Mouse (Mus musculus) kidney, postnatal 0 days (tissue): ENCODE measurements around the gene Tgm2. TPM values are rescaled to one million over a fixed set of nuclear protein-coding genes. Genes with fewer than 3 reads are reported as not detected.

Experiments
- ATAC-seq: fragments of 200-750 bp; cut with Nextera tagmentation; replicated peaks from 2 replicates; pipeline ENCODE4 v1.8.0; 2017; ENCODE audit warnings: low read depth, moderate number of reproducible peaks, moderate TSS enrichment, moderate library complexity; ENCODE audit not compliant: low FRiP score
- DNase-seq: peaks from one replicate; pipeline ENCODE4 v3.0.0-alpha.2; 2016; ENCODE audit warnings: low spot score
- H3K27ac ChIP-seq: fragments of 300-500 bp; sonication (generic); 2 replicates; pipeline ENCODE4 v1.5.1; 2014; ENCODE audit warnings: mild to moderate bottlenecking
- H3K27me3 ChIP-seq: fragments of 300-500 bp; sonication (generic); 2 replicates; pipeline ENCODE4 v1.6.1; 2014; ENCODE audit warnings: low read length, mixed read lengths; ENCODE audit not compliant: insufficient read depth
- H3K36me3 ChIP-seq: fragments of 300-500 bp; sonication (generic); 2 replicates; pipeline ENCODE4 v1.6.1; 2014; ENCODE audit warnings: low read length, mixed read lengths; ENCODE audit not compliant: insufficient read depth
- H3K4me1 ChIP-seq: fragments of 300-500 bp; sonication (generic); replicated peaks from 2 replicates; pipeline ENCODE4 v1.6.1; 2014; ENCODE audit warnings: antibody characterized with exemption, low read length, mixed read lengths; ENCODE audit not compliant: insufficient read depth
- H3K4me2 ChIP-seq: fragments of 300-500 bp; sonication (generic); 2 replicates; pipeline ENCODE4 v1.6.1; 2014; ENCODE audit warnings: mild to moderate bottlenecking, low read length, moderate library complexity, mixed read lengths
- H3K4me3 ChIP-seq: fragments of 300-500 bp; sonication (generic); replicated peaks from 2 replicates; pipeline ENCODE4 v1.5.1; 2014; ENCODE audit warnings: low read depth, low read length
- H3K9ac ChIP-seq: fragments of 300-500 bp; sonication (generic); 2 replicates; pipeline ENCODE4 v1.6.1; 2014; ENCODE audit warnings: low read depth, low read length
- H3K9me3 ChIP-seq: fragments of 300-500 bp; sonication (generic); replicated peaks from 2 replicates; pipeline ENCODE4 v1.6.1; 2016; ENCODE audit warnings: low read length, inconsistent platforms, mixed read lengths
- CTCF ChIP-seq: IDR thresholded peaks from 2 replicates; pipeline ENCODE4 v1.5.1; 2016; ENCODE audit warnings: antibody characterized with exemption, low read depth, mild to moderate bottlenecking, moderate library complexity
- WGBS: fragments of 180-500 bp; shearing (Covaris S2); extraction: QIAGEN DNeasy Blood & Tissue Kit; methylation state at CpG from one replicate; pipeline ENCODE4 v1.1.7; 2014; 5-methylcytosine and 5-hydroxymethylcytosine counted together
- polyA plus RNA-seq: library from polyadenylated mRNA; unstranded; fragments of >200 nt; fragmentation: Nextera tagmentation; extraction: Ambion mirVana; gene quantifications from 2 replicates; pipeline ENCODE4 v1.2.1, GENCODE M21; 2015

Gene Tgm2
- polyA plus RNA-seq, 1 experiment from 2014 or later = 26.9 TPM

DNA sequence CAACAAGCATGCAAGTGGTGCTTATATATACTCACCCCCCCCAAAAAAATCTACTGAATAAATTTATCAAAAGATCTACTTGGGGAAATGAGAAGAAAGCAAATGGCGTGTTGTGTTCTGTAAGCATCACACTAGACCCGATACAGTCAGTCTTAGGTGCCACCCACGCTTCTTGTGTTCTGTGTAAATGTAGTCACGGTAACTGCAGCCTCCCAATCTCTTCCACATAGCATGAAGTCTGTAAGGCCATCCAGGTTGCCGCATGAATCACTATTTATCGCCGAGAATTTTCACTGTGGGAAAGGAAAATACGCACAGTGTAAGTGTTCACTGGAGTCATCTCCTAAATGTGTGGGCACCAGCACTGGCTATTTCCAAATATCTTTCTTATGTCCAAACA lies 37.0 kb upstream of the Tgm2 start:
- Histone ChIP-seq H3K9me3 (no peaks in the 10 kb centered on the region), H3K27me3 (no peaks in the 10 kb centered on the region), H3K4me3 (no peak overlapping the region), H3K4me1 (peaks cover 14% of the 10 kb centered on the region; the same call in 1 of the 2 replicates), H3K27ac (no peak overlapping the region), H3K9ac (no peak overlapping the region), H3K36me3 (no peaks in the 10 kb centered on the region), H3K4me2 (no peak overlapping the region)
- ATAC-seq (no peak), DNase-seq (no peak)
- TF ChIP-seq CTCF = no peak
- WGBS = 88% methylated on average over 8 of the region's 8 CpGs

DNA sequence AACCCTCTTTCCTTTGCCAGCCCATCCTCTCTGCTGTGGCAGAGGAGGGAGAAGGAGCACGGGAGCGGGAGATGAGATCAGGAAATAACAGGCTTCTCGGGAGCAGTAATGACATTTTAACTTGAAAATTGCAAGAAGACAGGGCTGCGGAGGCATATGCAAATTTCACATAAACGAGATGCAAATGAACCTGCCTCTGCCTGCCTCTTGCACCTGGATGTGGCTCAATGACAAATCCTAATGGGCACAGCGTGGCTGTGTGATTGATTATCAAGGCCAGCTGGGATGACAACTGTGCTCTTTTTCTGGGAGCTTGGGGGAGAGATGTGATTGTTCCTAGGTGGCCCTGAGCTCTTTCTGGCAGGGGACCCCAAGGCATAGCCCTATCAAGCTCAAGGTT lies 35.7 kb upstream of the Tgm2 start:
- no peaks in the 10 kb centered on the region for H3K9me3 ChIP-seq
- H3K36me3 ChIP-seq = no peaks in the 10 kb centered on the region
- no peak overlapping the region for H3K4me3 ChIP-seq
- H3K9ac ChIP-seq = no peak overlapping the region
- no peak overlapping the region for H3K4me2 ChIP-seq
- no peak overlapping the region for H3K27ac ChIP-seq
- WGBS = 56% methylated on average over 6 of the region's 6 CpGs
- no peak for TF ChIP-seq CTCF
- ATAC-seq (no peak), DNase-seq (no peak)
- no peaks in the 10 kb centered on the region for H3K27me3 ChIP-seq
- peaks cover 15% of the 10 kb centered on the region; the same call in 1 of the 2 replicates for H3K4me1 ChIP-seq

DNA sequence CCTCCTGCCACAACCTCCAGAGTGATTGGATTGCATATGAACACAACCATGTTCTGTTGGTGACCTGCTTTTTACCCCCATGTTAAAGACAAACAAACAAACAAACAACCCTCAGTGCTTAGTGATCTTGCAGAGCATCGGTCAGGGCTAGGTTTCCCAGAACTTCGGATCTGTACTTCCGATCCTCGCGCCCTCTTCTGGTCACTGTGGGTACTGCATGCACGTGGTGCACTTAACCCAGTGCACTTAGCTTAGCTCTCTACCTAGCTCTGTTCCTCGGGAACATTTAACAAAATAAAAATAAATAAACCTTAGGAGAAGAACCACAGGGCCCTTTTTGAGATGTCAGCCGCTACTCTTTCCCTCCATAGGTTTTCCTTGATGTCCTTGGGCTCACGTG lies 34.6 kb upstream of the Tgm2 start:
- Histone ChIP-seq H3K9ac (no peak overlapping the region), H3K9me3 (no peaks in the 10 kb centered on the region), H3K4me2 (no peak overlapping the region), H3K27me3 (no peaks in the 10 kb centered on the region), H3K4me1 (peaks cover 15% of the 10 kb centered on the region; the same call in 1 of the 2 replicates), H3K4me3 (no peak overlapping the region), H3K27ac (no peak overlapping the region), H3K36me3 (no peaks in the 10 kb centered on the region)
- ATAC-seq (no peak), DNase-seq (peak; percentile 64)
- TF ChIP-seq CTCF = peak; percentile 83
- WGBS = 55% methylated on average over 9 of the region's 9 CpGs

DNA sequence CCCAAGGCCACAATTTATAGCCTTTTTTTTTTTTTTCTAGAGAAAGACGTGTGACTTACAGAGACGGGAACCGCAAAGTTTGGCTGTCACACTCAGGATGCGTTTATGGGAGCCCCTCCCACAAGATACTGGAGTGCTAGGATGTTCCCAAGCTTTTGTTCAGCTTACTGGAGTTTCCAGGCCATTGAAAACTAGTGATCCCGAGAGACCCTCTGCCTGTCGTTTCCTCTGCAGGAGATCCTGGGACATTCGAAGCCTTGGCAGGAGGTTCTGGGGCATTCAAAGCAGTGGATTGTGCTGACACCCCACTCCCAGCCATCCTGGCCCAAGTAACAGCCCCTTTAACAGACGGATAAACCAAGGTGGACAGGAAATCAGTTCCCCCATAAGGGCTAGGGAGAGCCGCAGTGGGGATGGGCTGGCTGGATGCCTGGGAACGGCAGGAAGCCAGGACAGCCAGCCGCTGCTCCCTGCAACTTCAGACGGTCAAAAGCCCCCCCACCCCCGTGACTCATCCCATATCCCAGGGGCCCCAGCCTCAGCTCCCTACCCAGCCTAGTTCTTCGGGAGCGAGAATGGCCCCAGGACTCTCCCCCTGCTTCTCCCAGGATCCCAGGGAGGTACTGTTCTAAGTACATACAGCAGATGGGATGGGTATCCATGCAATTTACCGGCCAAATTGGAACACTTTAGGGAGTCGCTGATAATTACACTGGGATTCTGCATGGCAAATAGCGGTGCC lies 33.3 kb upstream of the Tgm2 start:
- peak; percentile 74 for DNase-seq
- 11% methylated on average over 18 of the region's 18 CpGs for WGBS
- H3K4me1 ChIP-seq = peaks cover 15% of the 10 kb centered on the region; the same call in 1 of the 2 replicates
- H3K27ac ChIP-seq = peak overlapping the region; percentile 67
- no peak for TF ChIP-seq CTCF
- no peaks in the 10 kb centered on the region for H3K9me3 ChIP-seq
- H3K9ac ChIP-seq = peak overlapping the region; percentile 18; the same call in 1 of the 2 replicates
- no peaks in the 10 kb centered on the region for H3K27me3 ChIP-seq
- H3K4me3 ChIP-seq = peak overlapping the region; percentile 24; the same call in 1 of the 2 replicates
- peak; percentile 12; the same call in 1 of the 2 replicates for ATAC-seq
- H3K4me2 ChIP-seq = peak overlapping the region; percentile 55
- no peaks in the 10 kb centered on the region for H3K36me3 ChIP-seq

DNA sequence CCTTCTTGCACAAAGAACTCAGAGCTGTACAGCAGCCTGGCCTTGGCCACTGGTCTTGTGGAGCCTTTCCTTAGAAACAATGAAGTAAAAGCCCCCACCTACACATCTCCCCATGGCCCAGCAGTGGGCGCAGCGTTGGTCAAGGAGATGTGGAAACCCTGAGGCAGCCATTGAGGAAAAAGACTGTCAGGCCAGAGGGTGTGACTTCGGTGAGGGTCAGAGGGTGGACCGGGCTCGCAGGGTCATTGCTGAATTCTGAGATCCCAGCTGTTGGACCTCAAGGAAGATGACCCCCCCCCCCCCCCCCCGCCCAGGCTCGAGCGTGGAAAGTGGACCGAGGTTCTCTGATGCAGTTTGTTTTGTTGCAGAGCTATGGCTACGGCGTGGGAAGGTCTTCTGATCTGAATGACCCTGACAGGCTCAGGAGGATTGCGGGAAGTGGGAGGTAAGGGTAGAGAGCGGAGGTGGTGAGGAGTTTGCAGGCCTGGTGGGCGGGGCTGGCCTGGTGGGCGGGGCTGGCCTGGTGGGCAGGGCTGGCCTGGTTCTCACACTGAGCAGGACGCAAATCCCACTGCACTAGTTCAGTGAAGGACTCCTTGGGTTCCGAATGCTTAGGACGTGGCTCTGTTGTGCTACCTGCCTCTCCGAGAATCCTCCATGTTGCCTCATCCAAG lies 32.6 kb upstream of the Tgm2 start:
- Histone ChIP-seq H3K27ac (peak overlapping the region; percentile 67), H3K9me3 (no peaks in the 10 kb centered on the region), H3K27me3 (no peaks in the 10 kb centered on the region), H3K36me3 (no peaks in the 10 kb centered on the region), H3K9ac (peak overlapping the region; percentile 18; the same call in 1 of the 2 replicates), H3K4me1 (peaks cover 15% of the 10 kb centered on the region; the same call in 1 of the 2 replicates), H3K4me3 (peak overlapping the region; percentile 24; the same call in 1 of the 2 replicates), H3K4me2 (peak overlapping the region; percentile 55)
- TF ChIP-seq CTCF = peak; percentile 39; the same call in 1 of the 2 replicates
- 4% methylated on average over 18 of the region's 19 CpGs for WGBS
- ATAC-seq = peak; percentile 88
- peak; percentile 92 for DNase-seq

DNA sequence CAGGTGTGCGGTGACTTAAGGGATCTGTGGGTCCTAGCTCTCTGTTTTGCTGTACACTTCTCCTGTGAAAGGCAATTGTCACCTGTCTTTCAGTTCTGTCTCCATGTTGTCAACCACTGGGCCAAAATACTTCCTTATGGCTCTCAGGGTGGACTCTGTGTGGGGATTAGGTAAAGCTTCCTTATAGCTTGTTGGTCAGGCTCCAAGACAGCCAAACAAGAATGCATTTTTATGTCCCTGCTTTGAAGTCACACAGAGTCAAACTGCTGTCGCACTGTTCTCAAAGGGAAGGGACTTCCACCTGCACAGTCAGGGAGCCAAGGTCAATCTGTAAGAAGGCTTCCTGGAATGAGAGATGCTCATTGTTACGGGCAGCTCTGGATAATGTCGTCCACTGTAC lies 31.9 kb upstream of the Tgm2 start:
- H3K27ac ChIP-seq = peak overlapping the region; percentile 67; the same call in 1 of the 2 replicates
- H3K9me3 ChIP-seq = no peaks in the 10 kb centered on the region
- no peak for TF ChIP-seq CTCF
- no peak overlapping the region for H3K9ac ChIP-seq
- 0 out of 2 replicates have a peak overlapping the region, but pooled peaks have one; percentile 55 for H3K4me2 ChIP-seq
- ATAC-seq (no peak), DNase-seq (no peak)
- no peaks in the 10 kb centered on the region for H3K27me3 ChIP-seq
- peaks cover 15% of the 10 kb centered on the region; the same call in 1 of the 2 replicates for H3K4me1 ChIP-seq
- H3K36me3 ChIP-seq = no peaks in the 10 kb centered on the region
- 71% methylated on average over 4 of the region's 4 CpGs for WGBS
- no peak overlapping the region for H3K4me3 ChIP-seq
